Mouse (Mus musculus) embryonic fibroblast, embryonic 13.5 days (primary cell): ENCODE results near the gene Rnaseh2c.

ENCODE experiments used
- CTCF ChIP-seq: IDR thresholded peaks from 2 replicates; pipeline ENCODE4 v1.5.1; 2011; ENCODE audit warnings: mild to moderate bottlenecking, control low read depth, low read length, moderate library complexity, borderline replicate concordance; ENCODE audit not compliant: insufficient read depth
- POLR2A ChIP-seq: IDR thresholded peaks from 2 replicates; pipeline ENCODE4 v1.6.1; 2011; ENCODE audit warnings: low read depth, mild to moderate bottlenecking, control low read depth, low read length, moderate library complexity

DNA sequence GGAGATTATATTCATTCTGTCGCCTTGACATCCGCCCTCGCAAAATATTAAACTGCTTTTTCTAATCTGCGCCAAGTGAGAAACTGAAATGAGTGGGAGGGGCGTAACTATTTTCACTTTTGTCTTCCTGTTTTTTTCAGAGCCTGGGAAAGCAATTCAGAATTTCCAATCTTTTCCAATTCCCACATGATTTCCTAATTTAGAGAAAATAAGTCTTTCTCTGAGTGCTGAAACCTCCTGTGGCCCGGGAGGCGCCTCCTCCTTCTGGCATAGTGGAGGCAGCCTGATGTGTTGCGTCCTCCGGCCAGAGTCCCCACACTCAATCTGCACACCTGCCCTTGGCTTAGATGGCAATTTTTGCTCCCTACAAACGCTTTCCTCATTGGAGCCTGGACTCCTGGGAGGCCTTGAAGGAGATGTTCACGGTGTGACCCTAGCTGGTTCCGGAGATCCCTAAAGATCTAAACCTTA is 34.9 kb downstream of the Rnaseh2c start:
- TF ChIP-seq CTCF (no peak), POLR2A (no peak)
